Mouse (Mus musculus) gastrocnemius, adult 18-20 months (tissue): Measurements from ENCODE around the gene Nfib. TPM values are rescaled to one million over a fixed set of nuclear protein-coding genes. Genes with fewer than 3 reads are reported as not detected.

Experiments
- DNase-seq: peaks from one replicate; pipeline ENCODE4 v3.0.0; 2021; ENCODE audit warnings: low spot score
- total RNA-seq, 2 experiments: library from RNA; stranded (reverse); gene quantifications; 2 replicates each; pipeline ENCODE4 v1.2.3; 2021

Gene Nfib
- total RNA-seq, 2 experiments from 2014 or later: 83.1 to 87.8 TPM

DNA sequence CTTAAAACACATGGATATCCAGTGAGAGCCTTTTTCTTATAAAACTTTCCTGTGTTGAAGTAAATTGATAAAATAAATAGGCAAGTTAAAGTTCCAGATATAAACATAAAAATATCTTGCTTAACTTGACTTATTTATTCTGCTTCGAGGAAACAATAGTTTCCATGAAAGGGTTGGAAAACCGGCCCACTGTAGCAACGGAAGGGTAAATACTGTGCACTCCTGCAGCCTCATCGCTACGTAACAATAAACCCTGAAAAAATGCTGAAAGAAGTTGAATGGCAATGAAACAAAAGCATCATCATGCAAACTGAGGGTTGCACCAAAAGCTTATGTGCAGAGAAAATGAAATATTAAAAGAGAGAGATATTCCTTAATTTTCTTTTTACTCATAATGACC, 203.5 kb downstream of the Nfib start:
- no peak for DNase-seq

DNA sequence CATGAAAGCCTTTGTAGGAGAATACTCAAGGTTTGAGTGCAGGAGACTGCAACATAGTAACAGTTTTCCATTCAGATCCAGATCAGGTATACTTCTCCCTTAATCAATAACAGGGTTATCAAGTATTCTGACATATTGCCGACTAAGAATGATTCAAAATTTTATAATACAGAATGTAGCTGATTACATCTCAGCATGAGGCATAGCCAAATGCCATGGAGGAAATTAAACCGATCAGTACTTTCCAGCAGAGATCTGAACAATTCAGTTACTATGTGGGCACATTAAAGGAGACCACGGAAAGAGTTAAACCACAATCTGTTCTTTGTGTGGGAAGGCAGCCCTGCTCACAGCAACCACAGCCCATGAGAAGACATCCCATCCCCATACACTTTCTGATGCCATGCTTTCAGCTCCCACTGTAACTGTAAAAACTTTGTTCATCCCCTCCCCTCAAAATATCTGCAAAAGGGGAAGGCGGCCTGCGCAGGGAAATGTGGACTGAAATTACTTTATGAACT, 204.9 kb downstream of the Nfib start:
- no peak for DNase-seq

DNA sequence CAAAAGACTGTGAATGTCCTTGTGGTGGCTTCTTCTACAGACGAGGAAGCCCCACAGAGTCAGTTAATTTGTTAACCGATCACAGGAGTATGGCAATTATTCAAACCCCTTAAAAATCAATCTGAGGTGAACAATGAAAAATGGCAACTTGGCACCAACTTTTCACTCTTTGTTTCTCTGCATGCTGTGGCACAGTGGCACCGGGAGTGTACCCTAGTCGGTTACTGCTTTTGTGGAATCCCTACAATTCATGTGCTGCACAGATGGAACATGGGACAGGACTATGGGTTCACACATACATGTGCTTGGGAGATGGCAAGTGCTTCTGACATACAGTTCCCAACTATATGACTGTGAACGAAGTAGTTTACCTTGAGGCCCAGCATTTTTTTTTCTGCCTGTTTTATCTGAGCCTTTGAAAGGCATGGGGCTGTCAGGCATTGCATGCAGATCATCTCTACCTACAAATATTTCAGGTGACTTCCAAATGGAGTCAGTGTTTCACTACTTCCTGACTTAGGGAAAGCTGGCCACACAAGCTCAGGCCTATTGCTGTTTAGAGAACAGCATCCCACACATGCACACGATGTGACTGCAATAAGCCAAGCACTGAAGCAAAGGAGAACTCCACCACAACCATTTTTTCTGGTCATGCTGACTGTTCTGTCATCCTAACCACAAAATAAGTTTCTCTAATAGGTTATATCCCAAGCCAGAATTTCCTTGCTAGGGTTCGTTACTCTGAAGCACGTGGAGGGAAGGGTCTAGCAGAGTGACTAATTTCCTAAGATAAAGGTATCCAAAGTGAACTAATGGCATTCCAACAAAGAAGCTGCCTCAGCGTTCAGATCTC, 205.6 kb downstream of the Nfib start:
- no peak for DNase-seq

DNA sequence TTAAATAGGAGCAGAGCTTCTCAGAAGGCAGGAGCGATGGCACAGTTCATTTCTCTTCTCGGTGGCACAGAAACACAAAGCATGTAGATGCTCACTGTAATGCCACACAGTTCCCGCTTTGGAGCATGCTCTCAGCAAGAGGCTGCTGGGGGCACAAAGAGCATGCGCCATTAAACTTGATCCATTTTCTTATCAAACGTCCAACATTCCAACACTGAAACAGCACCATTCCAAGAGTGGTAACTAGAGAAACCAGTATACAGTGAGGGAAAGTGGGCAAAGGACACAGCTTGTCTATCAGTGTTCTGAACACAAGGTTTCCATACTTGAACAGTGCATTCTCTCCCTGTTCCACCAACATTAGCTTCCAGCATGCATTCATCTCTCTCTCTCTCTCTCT, 206.3 kb downstream of the Nfib start:
- no peak for DNase-seq

- DNase-seq: peak; percentile 42
These were observed 207.6 kb downstream of the Nfib start for GRCm38 (mm10) chr4:82497671-82498631.

GRCm38 (mm10) chr4:82497141-82497566, 208.4 kb downstream of the Nfib start:
- no peak for DNase-seq

DNA sequence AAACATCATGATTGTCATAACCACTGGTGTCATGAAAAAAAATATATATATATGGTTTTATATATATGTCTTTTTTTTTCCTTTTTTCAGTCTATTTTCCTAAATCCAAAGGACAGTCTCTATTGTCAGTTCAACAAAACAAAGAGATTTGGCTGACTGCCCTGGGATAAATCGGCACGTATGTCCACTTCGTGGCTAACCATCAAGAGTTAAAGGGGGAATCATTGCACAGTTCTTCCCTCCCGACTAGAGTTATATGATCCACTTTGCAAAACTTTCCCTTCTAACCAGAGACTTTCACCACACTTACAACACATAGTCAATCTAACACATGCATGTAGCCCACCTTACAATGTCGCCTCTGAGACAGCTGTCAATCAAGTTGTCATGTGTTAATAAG, 209.2 kb downstream of the Nfib start:
- DNase-seq: no peak

GRCm38 (mm10) chr4:82495605-82496004, 209.9 kb downstream of the Nfib start:
- DNase-seq: no peak

- no peak for DNase-seq
These were observed 210.7 kb downstream of the Nfib start for GRCm38 (mm10) chr4:82494829-82495228.

DNA sequence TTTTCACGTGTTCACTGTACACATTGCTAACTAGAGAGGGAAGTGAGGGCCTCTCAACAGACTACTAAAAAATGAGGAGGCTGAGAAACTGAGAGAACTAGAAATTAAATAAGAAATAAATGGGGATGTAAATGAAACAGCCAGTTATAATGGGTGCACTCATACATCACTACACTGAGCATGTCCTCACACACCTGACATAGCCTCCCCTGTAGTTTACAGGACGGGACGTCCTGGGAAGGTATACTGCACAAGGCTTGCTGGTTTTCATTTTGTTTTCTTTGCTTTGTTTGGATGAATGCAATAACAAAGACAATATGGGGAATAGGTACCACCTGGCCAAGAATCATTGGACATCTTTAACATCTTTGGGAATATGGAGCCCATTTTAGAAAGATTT, 211.1 kb downstream of the Nfib start:
- DNase-seq: no peak

GRCm38 (mm10) chr4:82493865-82494264, 211.7 kb downstream of the Nfib start:
- no peak for DNase-seq

- DNase-seq: no peak
These were observed 212.2 kb downstream of the Nfib start for GRCm38 (mm10) chr4:82493363-82493762.

DNA sequence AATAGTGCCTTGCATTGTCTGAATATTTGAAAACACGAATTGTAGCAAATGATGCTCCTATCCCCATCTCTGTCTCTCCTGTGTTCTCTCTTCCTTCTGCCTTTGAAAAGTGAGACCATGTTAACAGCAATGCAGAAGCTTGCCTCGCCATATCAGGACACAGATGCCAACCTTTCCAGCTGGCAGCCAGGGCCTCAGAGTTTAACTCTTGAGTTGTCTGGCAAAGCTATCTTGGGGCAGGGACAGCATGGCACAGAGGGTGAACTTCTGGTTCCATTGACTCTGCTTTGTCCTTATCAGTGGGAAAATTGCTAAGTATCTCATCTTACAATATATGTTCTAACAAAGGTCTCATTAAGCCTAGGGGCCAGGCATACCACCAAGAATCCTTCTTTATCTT, 212.8 kb downstream of the Nfib start:
- DNase-seq: no peak

GRCm38 (mm10) chr4:82489939-82490338, 215.6 kb downstream of the Nfib start:
- no peak for DNase-seq

DNA sequence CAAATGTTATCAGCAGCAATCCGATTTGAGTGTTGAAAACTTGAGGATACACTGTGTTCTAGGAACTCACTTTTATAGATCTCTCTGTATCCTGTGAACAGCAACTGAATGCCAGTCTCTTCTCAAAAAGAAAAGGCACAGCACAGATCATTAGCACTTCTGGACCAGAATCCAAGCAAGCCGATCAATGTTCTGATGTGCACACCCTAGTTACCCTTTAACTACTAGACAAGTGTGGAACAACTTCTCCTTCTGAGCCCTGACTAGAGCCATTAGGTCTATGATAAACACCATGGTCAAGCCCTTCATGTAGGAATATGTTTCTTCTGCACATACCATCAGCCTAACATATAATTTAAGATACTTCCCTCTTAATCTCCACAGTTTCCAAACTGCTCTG, 219.6 kb downstream of the Nfib start:
- DNase-seq: no peak

GRCm38 (mm10) chr4:82483871-82484270, 221.7 kb downstream of the Nfib start:
- no peak for DNase-seq

- no peak for DNase-seq
These were observed 222.3 kb downstream of the Nfib start for GRCm38 (mm10) chr4:82483298-82483697.

DNA sequence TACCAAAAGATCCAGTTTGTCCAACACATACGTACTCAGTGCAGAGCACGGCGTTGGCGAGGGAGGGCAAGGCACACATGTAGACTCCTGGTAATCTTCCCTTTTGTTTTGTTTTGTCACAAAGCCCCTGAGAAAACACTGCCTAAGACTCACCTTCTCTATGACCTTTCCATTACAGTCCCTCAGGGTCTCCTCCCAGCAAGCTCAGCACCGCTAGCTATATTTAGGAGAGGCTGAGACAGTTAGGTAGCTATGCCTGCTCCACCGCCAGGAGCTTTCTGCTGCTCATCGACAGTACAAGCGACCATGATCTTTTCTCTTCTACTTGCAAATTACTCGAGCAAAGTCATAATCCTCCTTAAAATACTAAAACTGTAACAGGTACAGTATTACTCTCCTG, 224.9 kb downstream of the Nfib start:
- DNase-seq: no peak

- DNase-seq: no peak
These were observed 226.2 kb downstream of the Nfib start for GRCm38 (mm10) chr4:82479394-82479793.

GRCm38 (mm10) chr4:82477742-82478141, 227.8 kb downstream of the Nfib start:
- DNase-seq: no peak

DNA sequence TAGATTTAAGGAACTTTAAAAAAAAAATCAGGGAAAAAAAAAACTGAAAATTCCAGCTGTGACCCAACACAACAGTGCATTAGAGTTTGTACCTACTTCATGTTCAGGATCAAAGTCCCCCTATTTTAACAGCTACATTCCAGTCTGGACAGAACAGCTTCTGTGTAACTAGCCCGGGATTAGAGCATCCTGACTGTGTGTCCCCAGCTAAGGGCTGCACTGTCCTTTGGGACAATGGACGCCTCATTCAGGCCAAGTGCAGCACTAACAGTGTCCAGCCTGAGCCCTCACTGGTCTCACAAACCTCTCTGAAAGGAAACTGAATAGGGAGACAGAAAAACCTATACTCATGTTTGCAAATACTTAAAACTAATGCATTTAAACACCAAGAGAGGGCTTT, 229.1 kb downstream of the Nfib start:
- DNase-seq: no peak

DNA sequence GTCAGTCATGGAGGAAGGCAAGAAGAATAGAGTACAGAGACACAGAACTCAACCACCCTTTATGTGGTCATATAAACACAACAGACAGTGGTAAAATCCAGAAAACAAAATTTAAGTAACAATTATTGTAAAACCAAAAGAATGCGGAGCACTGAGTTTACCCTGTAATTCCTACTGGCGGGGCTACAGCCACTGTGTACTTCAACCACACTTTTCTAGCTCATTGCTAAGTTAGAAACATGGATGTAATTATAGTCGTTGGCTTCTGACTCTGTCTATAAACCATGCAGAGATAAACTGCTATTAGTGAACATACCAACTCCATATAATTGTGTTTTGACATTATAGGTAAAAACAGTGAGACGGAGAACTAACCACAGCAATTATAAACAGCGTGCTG, 231.2 kb downstream of the Nfib start:
- no peak for DNase-seq
